Mouse (Mus musculus): ENCODE results near the gene Lzic.

DNA sequence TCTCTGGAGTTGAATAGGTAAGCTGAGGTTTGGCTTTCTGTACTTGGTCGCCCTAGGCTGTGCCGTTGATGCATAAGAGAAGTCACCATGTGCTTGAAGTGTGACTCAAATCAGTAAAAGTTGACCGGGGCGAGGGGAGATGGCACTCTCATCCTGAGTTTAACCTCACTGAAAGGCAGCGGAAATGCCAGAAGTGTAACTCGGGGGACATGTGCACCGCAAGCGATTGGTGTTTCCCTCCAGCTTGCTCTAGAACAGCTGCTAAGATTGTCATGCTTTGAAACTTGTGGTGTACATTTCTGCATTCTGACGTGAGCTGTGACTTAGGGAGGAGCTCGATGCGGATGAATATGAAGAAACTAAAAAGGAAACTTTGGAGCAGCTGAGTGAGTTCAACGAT, 2.7 kb downstream of the Lzic start:
- no peak for TF ChIP-seq POLR2A (IDR thresholded peaks at IDR 0.05; ENCODE audit: control insufficient read depth, low read depth, low read length)
- no peak for TF ChIP-seq CTCF (IDR thresholded peaks at IDR 0.05; ENCODE audit: control insufficient read depth, insufficient read depth, insufficient replicate concordance, low read depth, low read length)

Measured in testis, adult 2 months (tissue).